Mouse (Mus musculus): ENCODE data around the gene Lsg1. TPM values are rescaled to one million over a fixed set of nuclear protein-coding genes. Genes with fewer than 3 reads are reported as not detected.

Lsg1 gene
- total and polyA plus RNA-seq, 2 experiments from 2014 or later: 16.7 to 42.1 TPM

- Histone ChIP-seq H3K4me3 (ENCODE audit: low read length) (no peak overlapping the region), H3K4me1 (ENCODE audit: insufficient read depth, low read length) (peaks cover 17% of the 10 kb centered on the region), H3K9ac (replicated peaks; ENCODE audit: low read length) (no peak overlapping the region), H3K4me2 (ENCODE audit: low read depth, low read length) (no peak overlapping the region), H3K27ac (no peak overlapping the region), H3K27me3 (ENCODE audit: insufficient read depth, low read length) (no peaks in the 10 kb centered on the region), H3K9me3 (ENCODE audit: low read length) (no peaks in the 10 kb centered on the region), H3K36me3 (ENCODE audit: insufficient read depth, low read length) (no peaks in the 10 kb centered on the region)
- DNase-seq (ENCODE audit: low spot score): no peak
- TF ChIP-seq CTCF (IDR thresholded peaks at IDR 0.05; ENCODE audit: low read depth): no peak
- ATAC-seq: no peak
- 52% methylated on average over 6 of the region's 6 CpGs for WGBS
These were observed 18.1 kb upstream of the Lsg1 start for GRCm38 (mm10) chr16:30605528-30605927.

GRCm38 (mm10) chr16:30604807-30605137, 17.4 kb upstream of the Lsg1 start:
- H3K9ac ChIP-seq (replicated peaks; ENCODE audit: low read length): no peak overlapping the region
- H3K4me2 ChIP-seq (ENCODE audit: low read depth, low read length): no peak overlapping the region
- H3K9me3 ChIP-seq (ENCODE audit: low read length): no peaks in the 10 kb centered on the region
- no peak for TF ChIP-seq CTCF (IDR thresholded peaks at IDR 0.05; ENCODE audit: low read depth)
- ATAC-seq: no peak
- no peaks in the 10 kb centered on the region for H3K27me3 ChIP-seq (ENCODE audit: insufficient read depth, low read length)
- peaks cover 18% of the 10 kb centered on the region for H3K4me1 ChIP-seq (ENCODE audit: insufficient read depth, low read length)
- 75% methylated on average over 7 of the region's 7 CpGs for WGBS
- DNase-seq (ENCODE audit: low spot score): no peak
- H3K27ac ChIP-seq: no peak overlapping the region
- no peaks in the 10 kb centered on the region for H3K36me3 ChIP-seq (ENCODE audit: insufficient read depth, low read length)
- no peak overlapping the region for H3K4me3 ChIP-seq (ENCODE audit: low read length)

- Histone ChIP-seq H3K9me3 (ENCODE audit: low read length) (no peaks in the 10 kb centered on the region), H3K27me3 (ENCODE audit: insufficient read depth, low read length) (no peaks in the 10 kb centered on the region), H3K4me1 (ENCODE audit: insufficient read depth, low read length) (peaks cover 18% of the 10 kb centered on the region), H3K4me2 (ENCODE audit: low read depth, low read length) (no peak overlapping the region), H3K36me3 (ENCODE audit: insufficient read depth, low read length) (no peaks in the 10 kb centered on the region), H3K27ac (no peak overlapping the region), H3K4me3 (ENCODE audit: low read length) (no peak overlapping the region), H3K9ac (replicated peaks; ENCODE audit: low read length) (no peak overlapping the region)
- ATAC-seq: no peak
- no peak for TF ChIP-seq CTCF (IDR thresholded peaks at IDR 0.05; ENCODE audit: low read depth)
- 70% methylated on average over 16 of the region's 16 CpGs for WGBS
- no peak for DNase-seq (ENCODE audit: low spot score)
These were observed 16.8 kb upstream of the Lsg1 start for GRCm38 (mm10) chr16:30604061-30604806.

- ATAC-seq: no peak
- Histone ChIP-seq H3K36me3 (ENCODE audit: insufficient read depth, low read length) (no peaks in the 10 kb centered on the region), H3K4me1 (ENCODE audit: insufficient read depth, low read length) (peaks cover 18% of the 10 kb centered on the region), H3K4me2 (ENCODE audit: low read depth, low read length) (peak overlapping the region; percentile 93), H3K27me3 (ENCODE audit: insufficient read depth, low read length) (no peaks in the 10 kb centered on the region), H3K27ac (peak overlapping the region; percentile 9; the same call in 1 of the 2 replicates), H3K9me3 (ENCODE audit: low read length) (no peaks in the 10 kb centered on the region), H3K4me3 (ENCODE audit: low read length) (no peak overlapping the region), H3K9ac (replicated peaks; ENCODE audit: low read length) (no peak overlapping the region)
- 51% methylated on average over 9 of the region's 9 CpGs for WGBS
- no peak for TF ChIP-seq CTCF (IDR thresholded peaks at IDR 0.05; ENCODE audit: low read depth)
- DNase-seq (ENCODE audit: low spot score): no peak
These were observed 16.1 kb upstream of the Lsg1 start for GRCm38 (mm10) chr16:30603531-30603842.

- Histone ChIP-seq H3K4me2 (ENCODE audit: low read depth, low read length) (peak overlapping the region; percentile 93), H3K36me3 (ENCODE audit: insufficient read depth, low read length) (no peaks in the 10 kb centered on the region), H3K4me3 (ENCODE audit: low read length) (no peak overlapping the region), H3K27me3 (ENCODE audit: insufficient read depth, low read length) (no peaks in the 10 kb centered on the region), H3K9me3 (ENCODE audit: low read length) (no peaks in the 10 kb centered on the region), H3K9ac (replicated peaks; ENCODE audit: low read length) (no peak overlapping the region), H3K4me1 (ENCODE audit: insufficient read depth, low read length) (peaks cover 18% of the 10 kb centered on the region), H3K27ac (peak overlapping the region; percentile 9; the same call in 1 of the 2 replicates)
- DNase-seq (ENCODE audit: low spot score): no peak
- ATAC-seq: no peak
- TF ChIP-seq CTCF (IDR thresholded peaks at IDR 0.05; ENCODE audit: low read depth): no peak
- 32% methylated on average over 18 of the region's 18 CpGs for WGBS
These were observed 15.5 kb upstream of the Lsg1 start for GRCm38 (mm10) chr16:30602684-30603530.

- no peak for ATAC-seq
- Histone ChIP-seq H3K4me1 (ENCODE audit: insufficient read depth, low read length) (peaks cover 18% of the 10 kb centered on the region), H3K4me3 (ENCODE audit: low read length) (peak overlapping the region; percentile 63), H3K9ac (replicated peaks; ENCODE audit: low read length) (peak overlapping the region; percentile 64; the same call in 1 of the 2 replicates), H3K4me2 (ENCODE audit: low read depth, low read length) (peak overlapping the region; percentile 93), H3K27me3 (ENCODE audit: insufficient read depth, low read length) (no peaks in the 10 kb centered on the region), H3K9me3 (ENCODE audit: low read length) (no peaks in the 10 kb centered on the region), H3K27ac (peak overlapping the region; percentile 62; the same call in 1 of the 2 replicates), H3K36me3 (ENCODE audit: insufficient read depth, low read length) (no peaks in the 10 kb centered on the region)
- 39% methylated on average over 7 of the region's 7 CpGs for WGBS
- TF ChIP-seq CTCF (IDR thresholded peaks at IDR 0.05; ENCODE audit: low read depth): no peak
- no peak for DNase-seq (ENCODE audit: low spot score)
These were observed 14.6 kb upstream of the Lsg1 start for GRCm38 (mm10) chr16:30601946-30602345.
